Mouse (Mus musculus) cortical plate, adult 2 months (tissue): ENCODE measurements around the gene Il2rg.

Experiments
- CTCF ChIP-seq: fragments of 200-500 bp; IDR thresholded peaks from 2 replicates; pipeline ENCODE4 v1.5.1; 2011; ENCODE audit warnings: mild to moderate bottlenecking, control low read depth, low read length; ENCODE audit not compliant: insufficient read depth; ENCODE audit errors: extremely low read depth
- POLR2A ChIP-seq: fragments of 200-500 bp; IDR thresholded peaks from 2 replicates; pipeline ENCODE4 v1.6.1; 2011; ENCODE audit warnings: mild to moderate bottlenecking, low read length, control low read depth; ENCODE audit not compliant: insufficient read depth; ENCODE audit errors: extremely low read depth

- no peak for TF ChIP-seq POLR2A
- no peak for TF ChIP-seq CTCF
Measured at GRCm38 (mm10) chrX:101285953-101286670, 18.1 kb upstream of the Il2rg start.
